Mouse (Mus musculus) midbrain, embryonic 10.5 days (tissue): Measurements from ENCODE around the gene Limk2. TPM values are rescaled to one million over a fixed set of nuclear protein-coding genes. Genes with fewer than 3 reads are reported as not detected.

Experiments
- DNase-seq: peaks from one replicate; pipeline ENCODE4 v3.0.0-alpha.2; 2017; ENCODE audit warnings: low spot score
- H3K27ac ChIP-seq: fragments of 300-500 bp; sonication (generic); replicated peaks from 2 replicates; pipeline ENCODE4 v1.5.1; 2016; ENCODE audit warnings: mild to moderate bottlenecking
- H3K27me3 ChIP-seq: fragments of 300-500 bp; sonication (generic); 2 replicates; pipeline ENCODE4 v1.6.1; 2016; ENCODE audit warnings: low read depth, mild to moderate bottlenecking; ENCODE audit not compliant: poor library complexity, severe bottlenecking
- H3K36me3 ChIP-seq: fragments of 300-500 bp; sonication (generic); 2 replicates; pipeline ENCODE4 v1.6.1; 2016; ENCODE audit warnings: mild to moderate bottlenecking, moderate library complexity
- H3K4me1 ChIP-seq: fragments of 300-500 bp; sonication (generic); 2 replicates; pipeline ENCODE4 v1.6.1; 2016
- H3K4me3 ChIP-seq: fragments of 300-500 bp; sonication (generic); 2 replicates; pipeline ENCODE4 v1.5.1; 2016; ENCODE audit warnings: mild to moderate bottlenecking, moderate library complexity
- H3K9me3 ChIP-seq: fragments of 300-500 bp; sonication (generic); replicated peaks from 2 replicates; pipeline ENCODE4 v1.6.1; 2016; ENCODE audit warnings: mild to moderate bottlenecking
- WGBS: fragments of 180-500 bp; shearing (Covaris S2); methylation state at CpG from one replicate; pipeline ENCODE4 v1.1.7; 2016; 5-methylcytosine and 5-hydroxymethylcytosine counted together
- polyA plus RNA-seq: library from polyadenylated mRNA; unstranded; fragments of >200 nt; fragmentation: Nextera tagmentation; extraction: Ambion mirVana; gene quantifications from 2 replicates; pipeline ENCODE4 v1.2.1, GENCODE M21; 2016

Limk2 gene
- polyA plus RNA-seq, 1 experiment from 2014 or later = 50.7 TPM

DNA sequence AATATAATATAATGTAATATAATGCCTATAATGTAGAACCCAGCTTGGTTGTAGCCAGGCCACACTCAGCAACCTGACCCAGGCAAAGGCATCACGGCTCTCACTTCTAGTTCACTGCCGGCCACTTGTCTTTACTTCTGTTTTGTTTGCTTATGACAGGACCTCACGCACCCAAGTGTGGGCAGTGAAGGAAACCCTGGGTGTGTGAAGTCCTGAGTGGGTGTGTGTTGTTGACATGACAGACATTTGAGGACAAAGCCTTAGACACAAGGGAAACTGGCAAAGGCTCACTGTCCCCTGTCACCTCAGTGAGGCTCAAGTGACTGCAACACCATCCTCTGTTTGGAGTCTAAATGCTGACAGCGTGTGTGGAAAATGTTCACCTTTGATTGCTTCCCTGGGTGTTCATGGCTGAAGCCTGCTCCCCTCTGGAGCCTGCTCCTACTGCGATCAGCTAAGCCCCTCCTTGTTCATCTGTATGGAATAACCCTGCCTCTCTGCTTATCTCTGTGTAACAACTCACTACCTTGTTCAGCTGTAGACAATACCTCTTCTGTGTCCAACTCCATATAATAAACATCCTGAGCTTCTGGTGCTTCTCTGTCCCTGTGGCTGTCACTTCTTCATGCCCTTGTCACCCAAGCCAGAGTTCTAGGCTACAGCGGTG, 27.7 kb downstream of the Limk2 start:
- H3K4me1 ChIP-seq = no peaks in the 10 kb centered on the region
- H3K36me3 ChIP-seq = peaks cover 38% of the 10 kb centered on the region
- DNase-seq = no peak
- WGBS = 92% methylated on average over 6 of the region's 6 CpGs
- no peak overlapping the region for H3K4me3 ChIP-seq
- no peaks in the 10 kb centered on the region for H3K27me3 ChIP-seq
- no peak overlapping the region for H3K27ac ChIP-seq
- H3K9me3 ChIP-seq = peaks cover 5% of the 10 kb centered on the region; the same call in 1 of the 2 replicates

DNA sequence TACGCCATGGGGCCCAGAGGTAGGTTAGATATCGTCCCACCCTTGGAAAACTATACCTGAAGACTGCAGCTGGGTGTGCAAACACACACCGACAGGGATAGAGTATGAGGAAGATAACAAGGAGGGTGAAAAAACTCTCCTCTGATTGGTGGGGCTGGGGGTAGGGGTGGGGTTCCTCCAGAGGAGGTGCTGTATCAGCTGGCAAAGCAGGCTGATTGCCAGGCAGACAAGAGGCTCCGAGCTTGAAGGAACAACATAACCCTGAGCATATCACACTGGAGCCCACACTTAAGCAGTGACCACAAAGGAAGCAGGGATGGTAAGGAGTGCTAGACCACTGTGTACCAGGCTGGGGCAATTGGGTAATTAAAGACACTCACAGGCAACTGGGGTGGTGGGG, 29.6 kb downstream of the Limk2 start:
- Histone ChIP-seq H3K27me3 (no peaks in the 10 kb centered on the region), H3K9me3 (peaks cover 5% of the 10 kb centered on the region; the same call in 1 of the 2 replicates), H3K4me3 (no peak overlapping the region), H3K4me1 (peaks cover 9% of the 10 kb centered on the region), H3K36me3 (peaks cover 31% of the 10 kb centered on the region), H3K27ac (no peak overlapping the region)
- no peak for DNase-seq
- WGBS = 90% methylated on average over 4 of the region's 4 CpGs

DNA sequence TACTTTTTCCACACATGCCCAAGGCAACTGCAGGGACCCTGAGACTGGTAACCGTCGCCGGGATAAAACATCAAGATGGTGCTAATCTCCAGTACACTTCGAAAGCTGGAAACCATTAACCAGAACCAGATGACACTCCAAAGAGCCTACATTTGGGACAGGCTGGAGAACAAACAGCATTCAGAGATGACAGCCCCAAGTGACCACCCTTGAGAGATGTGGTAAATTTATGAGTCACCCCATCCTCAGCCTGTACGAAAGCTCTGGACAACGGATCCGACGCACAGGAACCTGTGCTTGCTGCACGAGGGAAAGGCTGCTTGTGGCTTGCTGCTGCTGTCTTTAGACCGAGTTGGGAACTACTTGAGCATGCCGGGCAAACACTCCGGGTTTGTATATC, 34.2 kb downstream of the Limk2 start:
- no peak for DNase-seq
- H3K9me3 ChIP-seq = no peaks in the 10 kb centered on the region
- H3K4me1 ChIP-seq = peaks cover 49% of the 10 kb centered on the region
- peak overlapping the region; percentile 5; the same call in 1 of the 2 replicates for H3K4me3 ChIP-seq
- H3K27me3 ChIP-seq = no peaks in the 10 kb centered on the region
- 75% methylated on average over 12 of the region's 12 CpGs for WGBS
- peak overlapping the region; percentile 74 for H3K27ac ChIP-seq
- H3K36me3 ChIP-seq = no peaks in the 10 kb centered on the region

DNA sequence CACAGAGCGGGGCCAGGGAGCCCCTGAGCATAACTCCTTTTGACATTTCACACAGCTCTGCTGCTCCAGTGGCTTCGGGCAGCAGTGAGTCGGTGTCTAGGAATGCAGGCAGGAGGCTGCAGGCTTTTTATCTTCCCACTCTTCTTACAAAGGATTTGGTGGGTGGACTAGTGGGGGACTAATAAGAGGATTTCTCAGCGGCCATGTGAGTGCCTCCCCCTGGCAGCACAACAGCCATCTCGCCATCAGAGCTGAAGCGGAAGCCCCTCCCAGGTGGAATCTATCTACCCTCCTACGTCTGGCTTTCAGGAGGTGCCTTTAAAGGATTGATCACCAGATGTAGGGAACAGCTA, 34.7 kb downstream of the Limk2 start:
- H3K9me3 ChIP-seq = no peaks in the 10 kb centered on the region
- peak; percentile 55 for DNase-seq

DNA sequence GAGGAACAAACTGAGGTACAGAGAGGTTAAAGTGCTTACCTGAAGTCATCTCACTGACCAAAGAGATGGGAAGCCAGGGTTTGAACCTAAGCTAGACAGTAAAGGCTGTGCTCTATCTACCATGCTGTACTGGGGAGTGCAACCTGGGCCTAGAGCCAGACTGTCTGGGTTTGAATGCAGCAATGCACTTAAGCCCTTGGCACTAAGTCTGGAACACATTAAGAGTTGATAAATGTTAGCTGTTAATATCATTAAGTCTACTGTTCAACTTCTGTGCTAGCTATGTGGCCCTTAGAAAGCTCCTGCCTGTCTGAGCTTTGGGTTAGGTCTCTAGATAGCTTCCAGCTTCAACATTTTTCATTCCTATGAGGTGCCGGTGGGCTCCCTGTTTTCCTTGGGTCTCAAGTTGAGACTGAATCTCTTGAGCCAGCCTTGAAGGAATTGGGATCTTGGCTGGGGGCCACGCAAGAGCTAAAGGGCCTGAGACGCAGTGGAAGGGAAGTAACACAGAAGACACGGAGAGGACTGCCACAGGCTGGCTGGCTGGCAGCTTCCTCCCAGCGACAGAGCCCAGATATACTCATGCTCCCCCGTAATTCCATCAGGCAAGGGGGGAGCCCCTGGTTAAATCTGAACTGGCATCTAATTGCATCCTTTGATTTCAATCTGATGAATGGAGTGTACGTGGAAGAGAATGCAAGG, 35.2 kb downstream of the Limk2 start:
- H3K27me3 ChIP-seq = no peaks in the 10 kb centered on the region
- no peaks in the 10 kb centered on the region for H3K36me3 ChIP-seq
- WGBS = 46% methylated on average over 7 of the region's 7 CpGs
- 0 out of 2 replicates have a peak overlapping the region, but pooled peaks have one; percentile 5 for H3K4me3 ChIP-seq
- peak overlapping the region; percentile 74 for H3K27ac ChIP-seq
- H3K4me1 ChIP-seq = peaks cover 59% of the 10 kb centered on the region
- no peaks in the 10 kb centered on the region for H3K9me3 ChIP-seq
- DNase-seq = no peak

More for the DNA sequence above, 34.7 kb downstream of the Limk2 start:
- Histone ChIP-seq H3K4me1 (peaks cover 54% of the 10 kb centered on the region), H3K27me3 (no peaks in the 10 kb centered on the region), H3K36me3 (no peaks in the 10 kb centered on the region), H3K27ac (peak overlapping the region; percentile 74), H3K4me3 (peak overlapping the region; percentile 5; the same call in 1 of the 2 replicates)
- WGBS = 13% methylated on average over 7 of the region's 7 CpGs

DNA sequence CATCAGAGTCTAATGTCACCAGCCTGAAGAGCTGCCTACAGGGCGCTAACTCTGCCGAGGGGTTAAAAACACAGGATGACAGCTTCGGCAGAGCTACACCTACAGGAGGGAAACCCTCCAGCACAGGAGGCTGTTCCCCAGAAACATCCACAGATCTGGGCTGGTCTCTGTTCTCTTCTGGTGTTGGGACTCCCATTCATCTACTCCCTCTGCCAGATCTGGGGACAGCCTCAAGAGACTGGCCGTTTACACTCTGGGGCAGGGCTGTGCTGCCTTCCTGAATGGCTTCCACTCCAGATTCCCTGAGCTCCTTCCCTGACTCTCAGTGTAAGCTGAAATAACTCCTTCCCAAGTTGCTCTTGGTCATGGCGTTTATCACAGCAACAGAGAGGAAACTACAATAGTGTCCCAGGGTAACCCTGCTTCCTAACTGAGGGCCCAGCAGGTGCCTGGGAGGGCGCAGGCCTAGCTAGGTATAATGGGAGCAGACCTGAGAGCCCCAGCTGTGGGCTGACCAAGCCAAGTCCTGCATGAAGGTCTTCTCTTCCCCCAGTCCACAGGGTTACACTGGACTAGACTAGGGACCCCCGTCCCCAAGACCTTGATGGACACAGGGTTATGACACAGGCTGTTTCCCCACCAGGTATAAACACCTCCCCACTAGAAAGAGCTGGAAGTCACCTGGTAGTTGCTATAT, 37.2 kb downstream of the Limk2 start:
- peak overlapping the region; percentile 67 for H3K4me3 ChIP-seq
- peaks cover 63% of the 10 kb centered on the region for H3K4me1 ChIP-seq
- peak overlapping the region; percentile 85 for H3K27ac ChIP-seq
- H3K27me3 ChIP-seq = no peaks in the 10 kb centered on the region
- DNase-seq = no peak
- H3K36me3 ChIP-seq = no peaks in the 10 kb centered on the region
- 23% methylated on average over 7 of the region's 7 CpGs for WGBS
- no peaks in the 10 kb centered on the region for H3K9me3 ChIP-seq

DNA sequence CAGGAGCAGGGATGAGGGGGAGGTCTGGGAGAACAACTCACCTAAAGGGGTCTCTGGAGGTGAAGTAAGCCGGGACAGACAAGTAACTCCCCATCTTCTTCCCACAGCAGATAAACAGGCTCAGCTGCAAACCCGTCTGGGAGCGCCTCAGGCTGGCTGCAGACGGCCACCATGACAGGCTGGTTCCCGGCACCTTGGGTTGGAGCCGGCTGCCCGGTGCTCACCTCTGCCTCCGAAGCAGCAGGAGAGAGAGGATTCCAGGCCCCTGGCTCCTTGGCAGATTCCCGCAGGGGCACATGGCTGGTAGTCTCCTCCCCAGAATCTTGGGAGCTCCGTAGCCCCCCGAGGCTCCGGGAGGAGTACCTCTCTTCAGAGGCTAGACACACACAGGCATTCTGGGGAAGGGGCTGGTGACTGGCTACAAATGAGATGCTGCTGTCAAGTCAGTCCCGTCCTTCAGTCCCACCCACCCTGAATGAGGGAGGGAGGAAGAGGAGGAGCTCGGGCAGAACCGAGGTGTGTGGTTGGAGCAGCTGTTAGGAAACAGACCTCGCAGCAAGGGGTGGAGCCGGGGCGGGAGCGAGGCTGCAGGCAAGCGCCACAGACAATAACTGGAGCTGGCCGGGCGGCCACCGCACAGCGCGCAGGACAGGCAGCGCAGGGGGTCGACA, 37.9 kb downstream of the Limk2 start:
- Histone ChIP-seq H3K4me1 (peaks cover 63% of the 10 kb centered on the region), H3K36me3 (no peaks in the 10 kb centered on the region), H3K27ac (peak overlapping the region; percentile 85), H3K9me3 (no peaks in the 10 kb centered on the region), H3K4me3 (peak overlapping the region; percentile 67), H3K27me3 (no peaks in the 10 kb centered on the region)
- 2% methylated on average over 27 of the region's 27 CpGs for WGBS
- DNase-seq = peak; percentile 91

DNA sequence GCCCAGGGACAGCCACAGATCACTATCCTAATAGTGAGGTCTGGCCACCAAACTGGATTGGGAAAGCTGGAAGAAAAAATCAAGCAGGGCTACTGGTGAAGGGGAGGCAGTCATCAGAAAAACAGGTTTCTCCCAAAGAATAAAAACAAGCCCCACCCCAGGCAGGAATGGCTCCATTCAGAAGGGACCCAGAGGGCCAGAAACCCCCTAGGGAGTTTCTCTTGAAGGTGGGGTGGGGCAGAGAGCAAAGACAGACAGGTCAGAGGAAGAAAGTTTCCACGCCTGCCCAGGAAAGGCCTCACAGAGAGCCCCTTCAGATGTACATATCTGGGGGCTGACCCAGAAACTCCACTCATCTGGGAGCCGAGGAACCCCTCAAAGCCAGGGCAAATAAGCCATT, 38.8 kb downstream of the Limk2 start:
- Histone ChIP-seq H3K27ac (peak overlapping the region; percentile 85; the same call in 1 of the 2 replicates), H3K36me3 (no peaks in the 10 kb centered on the region), H3K4me3 (peak overlapping the region; percentile 67), H3K27me3 (no peaks in the 10 kb centered on the region), H3K9me3 (no peaks in the 10 kb centered on the region), H3K4me1 (peaks cover 61% of the 10 kb centered on the region)
- 77% methylated on average over 2 of the region's 2 CpGs for WGBS
- no peak for DNase-seq

DNA sequence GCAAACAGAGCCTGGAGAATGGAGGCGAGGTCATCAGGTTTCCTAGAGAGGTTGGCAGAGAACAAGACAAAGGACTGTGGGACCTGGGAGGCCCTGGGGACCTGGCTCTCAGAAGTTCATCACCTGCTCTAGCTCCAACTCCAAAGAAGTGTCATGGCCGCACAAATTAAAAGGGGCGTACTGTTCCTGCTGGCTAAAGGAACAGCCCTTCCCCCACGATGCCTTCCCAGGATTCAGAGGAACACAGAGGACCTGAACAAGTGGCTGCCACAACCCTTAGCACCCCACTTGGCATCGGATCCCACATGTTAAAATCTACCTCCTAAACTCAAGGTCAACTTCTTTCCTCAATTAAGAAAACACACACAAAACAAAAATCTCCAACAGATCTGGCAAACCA, 39.5 kb downstream of the Limk2 start:
- no peaks in the 10 kb centered on the region for H3K27me3 ChIP-seq
- H3K27ac ChIP-seq = peak overlapping the region; percentile 30
- H3K4me1 ChIP-seq = peaks cover 54% of the 10 kb centered on the region
- 80% methylated on average over 5 of the region's 5 CpGs for WGBS
- no peaks in the 10 kb centered on the region for H3K36me3 ChIP-seq
- peak overlapping the region; percentile 67; the same call in 1 of the 2 replicates for H3K4me3 ChIP-seq
- DNase-seq = no peak
- no peaks in the 10 kb centered on the region for H3K9me3 ChIP-seq

DNA sequence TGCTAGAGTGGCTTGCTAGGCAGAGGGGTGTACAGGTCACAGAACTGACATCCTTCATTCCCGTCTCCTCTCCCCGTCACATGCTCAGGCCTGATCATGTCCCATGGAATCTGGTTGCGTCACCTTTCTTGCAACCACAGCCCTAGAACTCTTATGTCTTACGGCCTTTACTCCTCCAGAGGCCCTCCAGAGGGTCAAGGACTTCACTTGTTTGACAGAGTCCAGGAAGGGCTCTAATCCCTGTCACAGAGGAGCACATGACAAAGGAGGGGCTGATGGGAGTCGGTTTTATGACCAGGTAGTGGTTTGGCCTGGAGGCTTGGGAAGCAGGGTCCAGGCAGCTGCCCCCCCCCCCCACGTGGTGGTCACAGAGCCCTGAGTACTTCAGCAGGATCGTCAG, 40.0 kb downstream of the Limk2 start:
- Histone ChIP-seq H3K9me3 (no peaks in the 10 kb centered on the region), H3K27ac (peak overlapping the region; percentile 30), H3K27me3 (no peaks in the 10 kb centered on the region), H3K4me1 (peaks cover 49% of the 10 kb centered on the region), H3K4me3 (peak overlapping the region; percentile 67; the same call in 1 of the 2 replicates), H3K36me3 (no peaks in the 10 kb centered on the region)
- DNase-seq = no peak
- WGBS = 64% methylated on average over 7 of the region's 7 CpGs

DNA sequence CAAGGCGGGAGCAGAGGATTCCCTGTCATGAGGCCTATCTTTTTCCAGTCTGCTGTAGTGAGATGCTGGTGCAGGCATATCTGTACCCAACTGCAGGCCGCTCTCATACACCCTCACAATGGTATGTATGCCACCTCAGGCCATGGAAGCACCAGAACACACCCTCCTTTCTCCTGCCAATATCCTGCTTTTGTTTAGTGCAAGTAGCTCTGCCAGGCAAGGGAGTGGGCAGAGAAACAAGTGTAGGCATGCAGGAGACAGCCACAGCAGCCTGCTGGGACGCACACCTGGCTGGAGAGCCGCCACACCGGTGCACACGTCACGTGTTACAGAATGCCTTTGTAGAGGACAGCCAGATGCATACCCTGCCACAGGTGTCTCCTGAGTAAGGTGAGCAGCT, 42.6 kb downstream of the Limk2 start:
- WGBS = 92% methylated on average over 7 of the region's 7 CpGs
- Histone ChIP-seq H3K4me3 (no peak overlapping the region), H3K27me3 (no peaks in the 10 kb centered on the region), H3K36me3 (peaks cover 17% of the 10 kb centered on the region), H3K4me1 (peaks cover 30% of the 10 kb centered on the region), H3K9me3 (0 out of 2 replicates have a peak, but pooled peaks cover 5% of the 10 kb centered on the region), H3K27ac (no peak overlapping the region)
- no peak for DNase-seq

DNA sequence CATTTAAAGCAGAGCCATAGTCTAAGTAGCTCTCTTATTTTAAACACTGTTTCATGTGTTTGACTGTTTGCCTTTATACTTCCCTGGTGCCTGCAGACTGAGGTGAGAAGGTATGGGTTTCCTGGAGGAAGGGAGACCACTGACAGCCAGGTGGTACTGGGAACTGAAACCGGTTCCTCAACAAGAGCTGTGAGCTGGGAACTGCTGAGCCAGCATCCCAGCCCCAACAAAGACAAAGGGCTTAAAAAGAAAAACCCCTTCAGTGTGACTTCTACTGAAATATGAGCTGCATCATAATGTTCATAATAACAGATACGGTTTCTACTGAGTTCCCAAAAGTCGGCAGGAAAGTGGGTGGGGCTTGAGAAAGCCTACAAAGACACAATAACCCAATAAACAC, 46.1 kb downstream of the Limk2 start:
- Histone ChIP-seq H3K27me3 (no peaks in the 10 kb centered on the region), H3K27ac (no peak overlapping the region), H3K4me1 (no peaks in the 10 kb centered on the region), H3K4me3 (no peak overlapping the region), H3K9me3 (0 out of 2 replicates have a peak, but pooled peaks cover 5% of the 10 kb centered on the region), H3K36me3 (peaks cover 44% of the 10 kb centered on the region)
- no peak for DNase-seq
- WGBS = 89% methylated on average over 3 of the region's 3 CpGs
